Mouse (Mus musculus) megakaryocyte, embryonic 14.5 days (primary cell): ENCODE measurements around the gene Myf5. TPM values are rescaled to one million over a fixed set of nuclear protein-coding genes. Genes with fewer than 3 reads are reported as not detected.

Source experiments
- H3K27me3 ChIP-seq: replicated peaks from 2 replicates; pipeline ENCODE3; 2012; ENCODE audit warnings: inconsistent platforms
- H3K36me3 ChIP-seq: replicated peaks from 2 replicates; pipeline ENCODE3; 2012; ENCODE audit warnings: low read length, inconsistent platforms, mixed read lengths
- H3K4me1 ChIP-seq: 2 replicates; pipeline ENCODE4 v1.6.1; 2012; ENCODE audit warnings: inconsistent platforms
- H3K4me3 ChIP-seq: replicated peaks from 2 replicates; pipeline ENCODE3; 2012; ENCODE audit warnings: moderate library complexity, mild to moderate bottlenecking, inconsistent platforms
- H3K9me3 ChIP-seq: 2 replicates; pipeline ENCODE4 v1.6.1; 2012; ENCODE audit warnings: inconsistent platforms
- FLI1 ChIP-seq: IDR thresholded peaks from 2 replicates; pipeline ENCODE4 v1.6.1; 2012; ENCODE audit warnings: low read length, inconsistent platforms, mixed read lengths
- GATA1 ChIP-seq: IDR thresholded peaks from 3 replicates; pipeline ENCODE4 v1.6.1; 2012; ENCODE audit warnings: mixed read lengths, low read length, inconsistent platforms, borderline replicate concordance
- polyA plus RNA-seq: library from polyadenylated mRNA; stranded (reverse); fragments of >175 nt; gene quantifications from 2 replicates; pipeline ENCODE4 v1.2.3, GENCODE M21; 2012; ENCODE audit warnings: low replicate concordance; ENCODE audit not compliant: insufficient read depth

Myf5 gene
- polyA plus RNA-seq, 1 experiment: not detected

- Histone ChIP-seq H3K4me1 (no peaks in the 10 kb centered on the region), H3K27me3 (no peaks in the 10 kb centered on the region), H3K4me3 (no peak overlapping the region), H3K9me3 (peaks cover 12% of the 10 kb centered on the region), H3K36me3 (no peaks in the 10 kb centered on the region)
- TF ChIP-seq GATA1 (no peak), FLI1 (no peak)
Observed at GRCm38 (mm10) chr10:107493580-107494474, 7.9 kb upstream of the Myf5 start.

GRCm38 (mm10) chr10:107492867-107493579 lies 7.1 kb upstream of the Myf5 start:
- H3K4me1 ChIP-seq: no peaks in the 10 kb centered on the region
- peaks cover 12% of the 10 kb centered on the region for H3K9me3 ChIP-seq
- no peaks in the 10 kb centered on the region for H3K27me3 ChIP-seq
- TF ChIP-seq GATA1 (no peak), FLI1 (no peak)
- no peaks in the 10 kb centered on the region for H3K36me3 ChIP-seq
- H3K4me3 ChIP-seq: peak overlapping the region; percentile 42

GRCm38 (mm10) chr10:107488654-107489315 lies 2.9 kb upstream of the Myf5 start:
- Histone ChIP-seq H3K9me3 (peaks cover 16% of the 10 kb centered on the region), H3K36me3 (no peaks in the 10 kb centered on the region)

GRCm38 (mm10) chr10:107486770-107487169 lies 836 bp upstream of the Myf5 start:
- TF ChIP-seq FLI1 (no peak), GATA1 (no peak)
- Histone ChIP-seq H3K27me3 (no peaks in the 10 kb centered on the region), H3K4me1 (no peaks in the 10 kb centered on the region), H3K4me3 (no peak overlapping the region), H3K36me3 (no peaks in the 10 kb centered on the region), H3K9me3 (peaks cover 15% of the 10 kb centered on the region)

More at GRCm38 (mm10) chr10:107488654-107489315, 2.9 kb upstream of the Myf5 start:
- no peaks in the 10 kb centered on the region for H3K4me1 ChIP-seq
- H3K4me3 ChIP-seq: no peak overlapping the region
- H3K27me3 ChIP-seq: no peaks in the 10 kb centered on the region
- TF ChIP-seq GATA1 (no peak), FLI1 (no peak)

- peaks cover 12% of the 10 kb centered on the region for H3K9me3 ChIP-seq
- H3K27me3 ChIP-seq: no peaks in the 10 kb centered on the region
- no peak overlapping the region for H3K4me3 ChIP-seq
- no peaks in the 10 kb centered on the region for H3K36me3 ChIP-seq
- H3K4me1 ChIP-seq: no peaks in the 10 kb centered on the region
- TF ChIP-seq GATA1 (no peak), FLI1 (no peak)
Observed at GRCm38 (mm10) chr10:107484050-107484449, 1.9 kb downstream of the Myf5 start.

GRCm38 (mm10) chr10:107473497-107473896 lies 12.4 kb downstream of the Myf5 start:
- Histone ChIP-seq H3K36me3 (no peaks in the 10 kb centered on the region), H3K9me3 (0 out of 2 replicates have a peak, but pooled peaks cover 4% of the 10 kb centered on the region), H3K4me3 (no peak overlapping the region), H3K27me3 (no peaks in the 10 kb centered on the region), H3K4me1 (no peaks in the 10 kb centered on the region)
- TF ChIP-seq FLI1 (no peak), GATA1 (no peak)

GRCm38 (mm10) chr10:107471712-107472111 lies 14.2 kb downstream of the Myf5 start:
- Histone ChIP-seq H3K36me3 (no peaks in the 10 kb centered on the region), H3K27me3 (no peaks in the 10 kb centered on the region), H3K4me3 (no peak overlapping the region), H3K4me1 (no peaks in the 10 kb centered on the region), H3K9me3 (0 out of 2 replicates have a peak, but pooled peaks cover 4% of the 10 kb centered on the region)
- TF ChIP-seq GATA1 (no peak), FLI1 (no peak)

- no peaks in the 10 kb centered on the region for H3K4me1 ChIP-seq
- H3K36me3 ChIP-seq: no peaks in the 10 kb centered on the region
- H3K4me3 ChIP-seq: no peak overlapping the region
- no peak for TF ChIP-seq GATA1
- no peak for TF ChIP-seq FLI1
- H3K27me3 ChIP-seq: no peaks in the 10 kb centered on the region
- 0 out of 2 replicates have a peak, but pooled peaks cover 4% of the 10 kb centered on the region for H3K9me3 ChIP-seq
Observed at GRCm38 (mm10) chr10:107467819-107468218, 18.1 kb downstream of the Myf5 start.

GRCm38 (mm10) chr10:107449496-107450330 lies 36.2 kb downstream of the Myf5 start:
- H3K27me3 ChIP-seq: no peaks in the 10 kb centered on the region
- H3K9me3 ChIP-seq: peaks cover 5% of the 10 kb centered on the region
- H3K4me1 ChIP-seq: no peaks in the 10 kb centered on the region
- H3K4me3 ChIP-seq: no peak overlapping the region
- no peaks in the 10 kb centered on the region for H3K36me3 ChIP-seq
- TF ChIP-seq FLI1 (no peak), GATA1 (no peak)
